Mouse (Mus musculus): ENCODE data around the gene Enc1. TPM values are rescaled to one million over a fixed set of nuclear protein-coding genes. Genes with fewer than 3 reads are reported as not detected.

Gene Enc1
- total and polyA plus RNA-seq, 3 experiments, result 5.2 to 10.0 (median 7.7) TPM

DNA sequence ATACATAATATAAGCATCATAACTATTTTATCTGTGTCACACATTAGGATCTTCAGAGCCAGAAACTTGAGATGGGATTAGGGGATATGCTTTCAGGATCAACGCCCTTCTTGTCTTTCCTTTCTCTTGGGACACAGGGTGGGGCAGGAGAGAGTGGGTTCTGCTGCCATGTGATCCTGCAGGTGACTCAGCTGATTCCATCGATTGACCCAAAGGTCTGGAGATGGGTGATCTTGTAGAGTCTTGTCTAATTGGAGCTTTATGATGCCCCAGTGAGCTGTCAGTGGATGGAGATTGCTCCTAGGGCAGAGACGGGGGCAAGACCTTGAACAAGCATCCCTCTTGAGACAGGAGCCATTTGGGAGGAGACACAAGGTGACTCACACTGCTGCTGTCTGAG is 33.9 kb downstream of the Enc1 start:
- H3K36me3 ChIP-seq (ENCODE audit: control insufficient read depth, insufficient read depth, low read length), result no peaks in the 10 kb centered on the region
- H3K9ac ChIP-seq (ENCODE audit: low read depth, low read length), result no peak overlapping the region
- no peak overlapping the region for H3K27ac ChIP-seq
- H3K4me1 ChIP-seq (ENCODE audit: control insufficient read depth, insufficient read depth, low read length), result no peaks in the 10 kb centered on the region
- H3K4me3 ChIP-seq, result no peak overlapping the region
- no peak for DNase-seq
- TF ChIP-seq POLR2A (IDR thresholded peaks at IDR 0.05; ENCODE audit: insufficient read depth, low read depth, low read length) (no peak), EP300 (IDR thresholded peaks at IDR 0.05; ENCODE audit: insufficient read depth, low read depth, low read length) (no peak), CTCF (IDR thresholded peaks at IDR 0.05) (no peak)
- no peaks in the 10 kb centered on the region for H3K27me3 ChIP-seq (ENCODE audit: control insufficient read depth, insufficient read depth, low read length)
- intact Hi-C loops (cut with DNase I), result no loop called here
- no peaks in the 10 kb centered on the region for H3K79me2 ChIP-seq (replicated peaks; ENCODE audit: control insufficient read depth, insufficient read depth, low read length)
- 84% methylated on average over 3 of the region's 3 CpGs for WGBS

DNA sequence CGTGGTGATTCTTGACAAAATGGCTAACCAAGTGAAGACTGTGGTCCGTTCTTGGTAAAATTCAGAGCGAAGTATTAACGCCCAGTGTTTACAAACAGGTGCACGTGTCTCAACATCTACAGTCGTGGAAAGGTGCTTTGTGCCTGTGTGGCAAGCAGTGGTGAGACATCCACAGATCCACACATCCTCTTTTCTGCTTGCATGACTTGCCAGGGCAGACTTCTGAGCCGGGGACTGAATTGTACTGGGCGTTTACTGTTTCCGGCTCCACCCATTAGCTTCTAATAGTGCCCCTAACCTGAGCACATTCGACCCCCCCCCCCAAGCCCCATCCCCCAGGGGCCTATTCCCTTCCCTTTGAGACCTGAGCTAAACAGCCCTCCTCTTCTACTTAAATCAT is 34.6 kb downstream of the Enc1 start:
- 81% methylated on average over 10 of the region's 10 CpGs for WGBS

DNA sequence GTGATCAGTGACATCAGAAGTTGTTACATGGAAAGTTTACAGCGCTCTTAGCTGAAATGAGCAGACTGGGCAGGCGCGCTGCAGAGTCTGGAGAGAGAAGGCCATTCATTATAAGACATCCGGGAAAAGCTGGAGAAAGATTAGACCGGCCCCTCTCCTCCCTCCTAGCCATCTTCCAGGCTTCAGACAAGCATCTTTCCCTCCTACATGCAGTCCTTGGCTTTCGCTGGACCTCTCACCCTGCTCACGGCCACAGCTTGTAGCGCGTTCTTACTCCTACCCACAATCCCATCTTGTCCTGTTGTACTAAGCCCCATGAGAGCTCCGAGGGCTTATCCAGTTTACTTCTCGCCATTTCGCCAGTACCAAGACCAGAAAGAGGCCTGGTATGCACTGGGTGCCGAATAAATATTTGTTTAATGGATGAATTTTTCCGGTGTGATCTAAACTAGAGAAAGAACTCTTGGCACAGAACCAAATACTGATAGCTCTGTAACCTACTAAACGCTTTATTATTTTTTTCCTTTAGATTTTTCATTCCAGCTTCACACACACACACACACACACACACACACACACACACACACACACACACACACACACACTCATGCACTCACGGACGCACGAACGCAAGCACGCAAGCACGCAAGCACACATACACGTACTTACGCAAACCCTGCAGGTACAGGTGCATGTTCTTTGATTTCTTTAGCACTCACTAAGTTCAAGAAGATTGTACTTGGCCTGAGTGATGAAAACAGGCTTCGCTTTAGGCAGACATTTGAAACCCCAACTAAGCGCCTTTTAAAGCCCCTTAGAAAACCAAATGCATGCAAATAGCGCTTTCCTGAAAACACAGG is 41.4 kb downstream of the Enc1 start:
- Histone ChIP-seq H3K79me2 (replicated peaks; ENCODE audit: control insufficient read depth, insufficient read depth, low read length) (no peaks in the 10 kb centered on the region), H3K27ac (no peak overlapping the region), H3K4me3 (no peak overlapping the region), H3K36me3 (ENCODE audit: control insufficient read depth, insufficient read depth, low read length) (no peaks in the 10 kb centered on the region), H3K9ac (ENCODE audit: low read depth, low read length) (no peak overlapping the region), H3K27me3 (ENCODE audit: control insufficient read depth, insufficient read depth, low read length) (no peaks in the 10 kb centered on the region), H3K4me1 (ENCODE audit: control insufficient read depth, insufficient read depth, low read length) (no peaks in the 10 kb centered on the region; the same call in 1 of the 2 replicates)
- 33% methylated on average over 26 of the region's 26 CpGs for WGBS
- peak in 1 of 2 experiments; percentile 8 for DNase-seq
- intact Hi-C loops (cut with DNase I), result no loop called here
- no peak for TF ChIP-seq EP300 (IDR thresholded peaks at IDR 0.05; ENCODE audit: insufficient read depth, low read depth, low read length)
- no peak for TF ChIP-seq POLR2A (IDR thresholded peaks at IDR 0.05; ENCODE audit: insufficient read depth, low read depth, low read length)
- TF ChIP-seq CTCF (IDR thresholded peaks at IDR 0.05), result no peak

More for the DNA sequence above, 34.6 kb downstream of the Enc1 start:
- Histone ChIP-seq H3K79me2 (replicated peaks; ENCODE audit: control insufficient read depth, insufficient read depth, low read length) (no peaks in the 10 kb centered on the region), H3K36me3 (ENCODE audit: control insufficient read depth, insufficient read depth, low read length) (no peaks in the 10 kb centered on the region), H3K4me1 (ENCODE audit: control insufficient read depth, insufficient read depth, low read length) (no peaks in the 10 kb centered on the region), H3K27ac (no peak overlapping the region), H3K27me3 (ENCODE audit: control insufficient read depth, insufficient read depth, low read length) (no peaks in the 10 kb centered on the region), H3K9ac (ENCODE audit: low read depth, low read length) (no peak overlapping the region), H3K4me3 (no peak overlapping the region)
- intact Hi-C loops (cut with DNase I), result no loop called here
- no peak for TF ChIP-seq CTCF (IDR thresholded peaks at IDR 0.05)
- no peak for TF ChIP-seq POLR2A (IDR thresholded peaks at IDR 0.05; ENCODE audit: insufficient read depth, low read depth, low read length)
- TF ChIP-seq EP300 (IDR thresholded peaks at IDR 0.05; ENCODE audit: insufficient read depth, low read depth, low read length), result no peak
- DNase-seq, result no peak

DNA sequence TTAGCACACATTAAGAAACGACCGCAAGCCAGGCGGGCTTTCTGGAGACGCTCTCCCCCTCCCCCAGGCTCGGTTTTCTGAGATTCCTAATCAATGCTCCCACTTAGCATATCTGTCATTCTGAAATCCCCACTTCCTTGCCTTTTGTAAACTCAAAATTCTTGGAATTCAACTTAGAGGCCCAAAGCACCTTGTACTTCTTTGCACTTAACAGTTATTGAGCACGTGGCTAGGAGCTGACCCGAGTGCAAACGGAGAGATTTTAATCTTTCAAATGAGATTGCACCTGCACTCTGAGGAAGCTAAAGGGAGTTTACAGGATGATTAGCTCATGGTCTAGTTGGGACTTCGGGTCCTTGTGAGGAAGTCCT is 42.0 kb downstream of the Enc1 start:
- intact Hi-C loops (cut with DNase I), result no loop called here

DNA sequence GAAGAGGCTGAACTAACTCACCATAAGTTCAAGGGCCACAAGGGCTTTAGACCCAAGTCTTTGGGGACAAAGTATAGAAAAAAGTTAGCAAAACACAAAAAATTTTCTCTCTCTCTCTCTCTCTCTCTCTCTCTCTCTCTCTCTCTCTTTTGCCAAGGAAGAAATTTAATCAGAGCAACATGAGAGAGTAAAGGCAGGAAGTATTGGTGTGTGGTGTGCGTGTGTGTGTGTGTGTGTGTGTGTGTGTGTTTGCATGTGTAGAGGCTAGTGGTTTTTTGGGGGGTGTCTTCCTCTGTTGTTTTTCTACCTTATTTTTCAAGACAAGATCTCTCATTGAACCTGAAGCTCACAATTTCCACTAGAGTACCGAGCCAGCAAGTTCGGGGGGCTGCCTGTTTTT is 46.1 kb downstream of the Enc1 start:
- no peaks in the 10 kb centered on the region; the same call in 1 of the 2 replicates for H3K4me1 ChIP-seq (ENCODE audit: control insufficient read depth, insufficient read depth, low read length)
- TF ChIP-seq CTCF (IDR thresholded peaks at IDR 0.05) (no peak), POLR2A (IDR thresholded peaks at IDR 0.05; ENCODE audit: insufficient read depth, low read depth, low read length) (no peak), EP300 (IDR thresholded peaks at IDR 0.05; ENCODE audit: insufficient read depth, low read depth, low read length) (no peak)
- no peaks in the 10 kb centered on the region for H3K79me2 ChIP-seq (replicated peaks; ENCODE audit: control insufficient read depth, insufficient read depth, low read length)
- H3K27ac ChIP-seq, result no peak overlapping the region
- H3K36me3 ChIP-seq (ENCODE audit: control insufficient read depth, insufficient read depth, low read length), result no peaks in the 10 kb centered on the region
- no peak overlapping the region for H3K9ac ChIP-seq (ENCODE audit: low read depth, low read length)
- 88% methylated on average over 3 of the region's 3 CpGs for WGBS
- no peaks in the 10 kb centered on the region for H3K27me3 ChIP-seq (ENCODE audit: control insufficient read depth, insufficient read depth, low read length)
- DNase-seq, result no peak
- no peak overlapping the region for H3K4me3 ChIP-seq
- intact Hi-C loops (cut with DNase I), result no loop called here

More for the DNA sequence above, 42.0 kb downstream of the Enc1 start:
- H3K9ac ChIP-seq (ENCODE audit: low read depth, low read length), result no peak overlapping the region
- H3K4me3 ChIP-seq, result no peak overlapping the region
- H3K27me3 ChIP-seq (ENCODE audit: control insufficient read depth, insufficient read depth, low read length), result no peaks in the 10 kb centered on the region
- H3K36me3 ChIP-seq (ENCODE audit: control insufficient read depth, insufficient read depth, low read length), result no peaks in the 10 kb centered on the region
- no peak overlapping the region for H3K27ac ChIP-seq
- DNase-seq, result no peak
- TF ChIP-seq EP300 (IDR thresholded peaks at IDR 0.05; ENCODE audit: insufficient read depth, low read depth, low read length), result no peak
- 42% methylated on average over 9 of the region's 9 CpGs for WGBS
- no peaks in the 10 kb centered on the region for H3K79me2 ChIP-seq (replicated peaks; ENCODE audit: control insufficient read depth, insufficient read depth, low read length)
- no peaks in the 10 kb centered on the region; the same call in 1 of the 2 replicates for H3K4me1 ChIP-seq (ENCODE audit: control insufficient read depth, insufficient read depth, low read length)

DNA sequence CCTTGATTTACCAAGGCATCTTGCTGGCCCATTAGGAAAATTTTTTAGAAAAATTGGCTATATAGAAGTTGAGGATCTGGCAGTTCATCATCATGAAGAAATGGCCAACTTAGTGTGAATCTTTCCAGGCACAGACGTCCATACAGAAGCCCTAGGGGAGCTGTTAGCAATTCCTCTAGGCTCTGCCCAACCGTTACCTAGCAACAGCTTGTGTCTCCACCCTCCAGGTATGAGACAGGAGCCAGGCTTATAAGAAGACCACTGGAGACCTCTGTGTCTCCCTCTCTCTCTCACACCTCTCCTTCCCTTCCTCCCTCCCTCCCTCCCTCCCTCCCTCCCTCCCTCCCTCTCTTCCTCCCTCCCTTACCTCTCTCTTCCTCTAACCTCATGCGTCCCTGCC is 49.8 kb downstream of the Enc1 start:
- Histone ChIP-seq H3K9ac (ENCODE audit: low read depth, low read length) (no peak overlapping the region), H3K36me3 (ENCODE audit: control insufficient read depth, insufficient read depth, low read length) (no peaks in the 10 kb centered on the region), H3K4me1 (ENCODE audit: control insufficient read depth, insufficient read depth, low read length) (peaks cover 7% of the 10 kb centered on the region), H3K79me2 (replicated peaks; ENCODE audit: control insufficient read depth, insufficient read depth, low read length) (no peaks in the 10 kb centered on the region), H3K27ac (no peak overlapping the region), H3K4me3 (no peak overlapping the region), H3K27me3 (ENCODE audit: control insufficient read depth, insufficient read depth, low read length) (no peaks in the 10 kb centered on the region)
- 61% methylated on average over 3 of the region's 3 CpGs for WGBS
- DNase-seq, result no peak
- TF ChIP-seq CTCF (IDR thresholded peaks at IDR 0.05), result no peak
- TF ChIP-seq POLR2A (IDR thresholded peaks at IDR 0.05; ENCODE audit: insufficient read depth, low read depth, low read length), result no peak
- no peak for TF ChIP-seq EP300 (IDR thresholded peaks at IDR 0.05; ENCODE audit: insufficient read depth, low read depth, low read length)
- intact Hi-C loops (cut with DNase I), result no loop called here

Measured in heart, adult 2 months (tissue).